Mouse (Mus musculus): Measurements from ENCODE around the gene Gm7694. TPM values are rescaled to one million over a fixed set of nuclear protein-coding genes. Genes with fewer than 3 reads are reported as not detected.

The Gm7694 gene
- total RNA-seq, 1 experiment: 0.18 TPM

DNA sequence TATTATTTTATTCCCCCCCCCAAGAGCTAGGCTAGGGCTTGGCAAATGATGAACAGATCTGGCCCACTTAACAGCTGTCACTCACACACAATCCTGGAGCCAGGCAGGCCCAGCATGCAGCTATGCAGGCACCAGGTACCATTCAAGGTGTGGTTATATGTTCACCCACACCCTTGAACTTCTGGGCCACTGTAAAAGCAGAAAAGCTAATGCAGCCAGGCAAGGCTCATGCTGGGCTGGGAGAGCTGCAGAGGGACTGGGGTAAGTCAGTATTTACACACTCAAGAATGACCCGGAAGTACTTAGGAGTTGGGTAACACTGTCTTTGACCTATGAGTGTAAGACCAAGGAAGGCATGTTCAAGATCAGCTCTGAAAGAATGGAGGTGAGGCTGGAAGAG is 18.2 kb upstream of the Gm7694 start:
- in situ Hi-C loops (cut with MboI; ENCODE audit: low sequenced_read_pairs in 2 of 2, unreplicated experiment in 2 of 2): no loop called here
- no peak for TF ChIP-seq HCFC1 (IDR thresholded peaks at IDR 0.05; ENCODE audit: borderline replicate concordance, insufficient read depth, low read length)
- no peak for TF ChIP-seq CHD2 (IDR thresholded peaks at IDR 0.05; ENCODE audit: low read depth, low read length)
- no peak for TF ChIP-seq MAFK (IDR thresholded peaks at IDR 0.05; ENCODE audit: insufficient read depth, low read depth, low read length)
- TF ChIP-seq ZC3H11A (IDR thresholded peaks at IDR 0.05; ENCODE audit: borderline replicate concordance, low read depth, low read length): no peak
- no peak for TF ChIP-seq ZNF384 (IDR thresholded peaks at IDR 0.05; ENCODE audit: low read depth, low read length)
- H3K27ac ChIP-seq (ENCODE audit: insufficient read depth, low read depth, low read length, poor library complexity, severe bottlenecking): no peak overlapping the region
- H3K36me3 ChIP-seq (ENCODE audit: control insufficient read depth, insufficient read depth, low read length, poor library complexity, severe bottlenecking): no peaks in the 10 kb centered on the region
- DNase-seq (ENCODE audit: low read depth, low spot score): no peak
- no peaks in the 10 kb centered on the region for H3K4me1 ChIP-seq (ENCODE audit: control insufficient read depth in 2 of 2, insufficient read depth in 2 of 2, low read length in 2 of 2, poor library complexity in 1 of 2)
- H3K4me3 ChIP-seq (ENCODE audit: insufficient read depth in 1 of 2, low read depth in 1 of 2, low read length in 2 of 2, poor library complexity in 1 of 2, severe bottlenecking in 1 of 2): no peak overlapping the region
- no peak overlapping the region for H3K9ac ChIP-seq (ENCODE audit: insufficient read depth, low read depth, low read length, poor library complexity, severe bottlenecking)
- no peaks in the 10 kb centered on the region for H3K9me3 ChIP-seq (ENCODE audit: control insufficient read depth, insufficient read depth, low read depth, low read length)

DNA sequence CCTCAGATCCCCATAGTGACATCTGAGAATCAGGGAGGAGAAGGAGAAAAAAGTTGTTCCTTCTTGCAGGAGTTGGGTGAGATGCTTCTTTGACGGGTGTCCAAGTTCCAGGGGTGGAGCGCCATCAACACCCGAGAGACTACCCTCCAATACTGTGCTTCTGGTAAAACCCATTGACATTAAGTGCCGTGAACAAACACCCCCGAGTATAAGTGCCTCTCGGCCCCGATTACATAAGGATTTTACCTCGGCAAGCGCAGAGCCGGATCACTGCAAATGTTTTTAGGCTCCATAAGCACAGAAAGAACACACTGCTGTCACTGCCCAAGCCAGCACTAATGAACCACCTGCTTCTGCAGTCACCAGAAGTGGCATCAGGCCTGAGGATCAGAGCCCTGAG is 16.9 kb upstream of the Gm7694 start:
- no peaks in the 10 kb centered on the region for H3K36me3 ChIP-seq (ENCODE audit: control insufficient read depth, insufficient read depth, low read length, poor library complexity, severe bottlenecking)
- no peaks in the 10 kb centered on the region for H3K9me3 ChIP-seq (ENCODE audit: control insufficient read depth, insufficient read depth, low read depth, low read length)
- no peak overlapping the region for H3K9ac ChIP-seq (ENCODE audit: insufficient read depth, low read depth, low read length, poor library complexity, severe bottlenecking)
- DNase-seq (ENCODE audit: low read depth, low spot score): no peak
- in situ Hi-C loops (cut with MboI; ENCODE audit: low sequenced_read_pairs in 2 of 2, unreplicated experiment in 2 of 2): no loop called here
- no peak overlapping the region for H3K4me3 ChIP-seq (ENCODE audit: insufficient read depth in 1 of 2, low read depth in 1 of 2, low read length in 2 of 2, poor library complexity in 1 of 2, severe bottlenecking in 1 of 2)
- H3K27ac ChIP-seq (ENCODE audit: insufficient read depth, low read depth, low read length, poor library complexity, severe bottlenecking): no peak overlapping the region
- no peaks in the 10 kb centered on the region for H3K4me1 ChIP-seq (ENCODE audit: control insufficient read depth in 2 of 2, insufficient read depth in 2 of 2, low read length in 2 of 2, poor library complexity in 1 of 2)
- TF ChIP-seq ZNF384 (IDR thresholded peaks at IDR 0.05; ENCODE audit: low read depth, low read length) (no peak), HCFC1 (IDR thresholded peaks at IDR 0.05; ENCODE audit: borderline replicate concordance, insufficient read depth, low read length) (no peak), MAFK (IDR thresholded peaks at IDR 0.05; ENCODE audit: insufficient read depth, low read depth, low read length) (no peak), CHD2 (IDR thresholded peaks at IDR 0.05; ENCODE audit: low read depth, low read length) (no peak), ZC3H11A (IDR thresholded peaks at IDR 0.05; ENCODE audit: borderline replicate concordance, low read depth, low read length) (no peak)

DNA sequence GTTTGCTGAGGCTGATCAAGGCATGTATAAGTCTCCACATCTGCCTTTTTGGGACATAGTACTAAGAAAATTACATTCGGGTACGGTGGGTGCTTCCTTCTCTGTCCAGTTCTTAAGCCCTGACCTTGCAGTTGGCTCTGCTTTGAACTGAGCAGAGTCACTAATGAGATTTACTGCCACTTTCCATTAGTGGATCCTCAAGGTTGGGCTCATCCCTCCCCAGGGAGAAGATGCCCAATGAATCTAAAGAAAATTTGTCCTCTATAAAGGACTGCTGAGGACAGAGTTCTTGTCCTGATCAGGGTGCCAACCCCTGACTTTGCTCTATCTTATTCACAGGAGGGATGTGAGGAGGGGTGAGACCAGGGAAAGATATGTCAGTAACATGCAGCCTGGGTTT is 15.9 kb upstream of the Gm7694 start:
- no peak for TF ChIP-seq CHD2 (IDR thresholded peaks at IDR 0.05; ENCODE audit: low read depth, low read length)
- TF ChIP-seq ZNF384 (IDR thresholded peaks at IDR 0.05; ENCODE audit: low read depth, low read length): no peak
- no peak for TF ChIP-seq HCFC1 (IDR thresholded peaks at IDR 0.05; ENCODE audit: borderline replicate concordance, insufficient read depth, low read length)
- TF ChIP-seq MAFK (IDR thresholded peaks at IDR 0.05; ENCODE audit: insufficient read depth, low read depth, low read length): no peak
- TF ChIP-seq ZC3H11A (IDR thresholded peaks at IDR 0.05; ENCODE audit: borderline replicate concordance, low read depth, low read length): no peak
- H3K4me3 ChIP-seq (ENCODE audit: insufficient read depth in 1 of 2, low read depth in 1 of 2, low read length in 2 of 2, poor library complexity in 1 of 2, severe bottlenecking in 1 of 2): no peak overlapping the region
- no peak for DNase-seq (ENCODE audit: low read depth, low spot score)
- in situ Hi-C loops (cut with MboI; ENCODE audit: low sequenced_read_pairs in 2 of 2, unreplicated experiment in 2 of 2): no loop called here
- no peaks in the 10 kb centered on the region for H3K4me1 ChIP-seq (ENCODE audit: control insufficient read depth in 2 of 2, insufficient read depth in 2 of 2, low read length in 2 of 2, poor library complexity in 1 of 2)
- H3K36me3 ChIP-seq (ENCODE audit: control insufficient read depth, insufficient read depth, low read length, poor library complexity, severe bottlenecking): no peaks in the 10 kb centered on the region
- H3K27ac ChIP-seq (ENCODE audit: insufficient read depth, low read depth, low read length, poor library complexity, severe bottlenecking): no peak overlapping the region
- no peaks in the 10 kb centered on the region for H3K9me3 ChIP-seq (ENCODE audit: control insufficient read depth, insufficient read depth, low read depth, low read length)
- H3K9ac ChIP-seq (ENCODE audit: insufficient read depth, low read depth, low read length, poor library complexity, severe bottlenecking): no peak overlapping the region

DNA sequence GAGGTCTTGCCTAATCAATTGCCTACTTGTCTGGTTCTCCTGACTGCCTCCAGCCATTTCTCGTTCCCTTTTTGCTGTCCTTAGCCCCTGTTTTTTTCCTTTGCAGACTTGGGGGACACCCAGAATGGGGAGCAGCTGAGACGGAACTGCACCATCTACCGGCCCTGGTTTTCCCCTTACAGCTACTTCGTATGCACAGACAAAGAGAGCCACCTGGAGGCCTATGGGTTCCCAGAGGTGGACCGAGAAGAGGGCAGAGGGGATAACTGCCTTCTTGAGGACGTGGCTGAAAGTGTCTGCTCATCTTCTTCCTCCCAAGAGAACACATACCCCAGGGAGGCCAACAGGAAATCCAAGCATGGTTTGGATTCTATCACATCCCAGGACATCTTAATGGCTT is 5.3 kb upstream of the Gm7694 start:
- DNase-seq (ENCODE audit: low read depth, low spot score): no peak
- no peaks in the 10 kb centered on the region for H3K9me3 ChIP-seq (ENCODE audit: control insufficient read depth, insufficient read depth, low read depth, low read length)
- in situ Hi-C loops (cut with MboI; ENCODE audit: low sequenced_read_pairs in 2 of 2, unreplicated experiment in 2 of 2): no loop called here
- no peak overlapping the region for H3K9ac ChIP-seq (ENCODE audit: insufficient read depth, low read depth, low read length, poor library complexity, severe bottlenecking)
- TF ChIP-seq MAFK (IDR thresholded peaks at IDR 0.05; ENCODE audit: insufficient read depth, low read depth, low read length): no peak
- TF ChIP-seq HCFC1 (IDR thresholded peaks at IDR 0.05; ENCODE audit: borderline replicate concordance, insufficient read depth, low read length): no peak
- TF ChIP-seq CHD2 (IDR thresholded peaks at IDR 0.05; ENCODE audit: low read depth, low read length): no peak
- no peak for TF ChIP-seq ZC3H11A (IDR thresholded peaks at IDR 0.05; ENCODE audit: borderline replicate concordance, low read depth, low read length)
- no peak for TF ChIP-seq ZNF384 (IDR thresholded peaks at IDR 0.05; ENCODE audit: low read depth, low read length)
- no peaks in the 10 kb centered on the region for H3K4me1 ChIP-seq (ENCODE audit: control insufficient read depth in 2 of 2, insufficient read depth in 2 of 2, low read length in 2 of 2, poor library complexity in 1 of 2)
- no peak overlapping the region for H3K27ac ChIP-seq (ENCODE audit: insufficient read depth, low read depth, low read length, poor library complexity, severe bottlenecking)
- H3K36me3 ChIP-seq (ENCODE audit: control insufficient read depth, insufficient read depth, low read length, poor library complexity, severe bottlenecking): no peaks in the 10 kb centered on the region
- no peak overlapping the region for H3K4me3 ChIP-seq (ENCODE audit: insufficient read depth in 1 of 2, low read depth in 1 of 2, low read length in 2 of 2, poor library complexity in 1 of 2, severe bottlenecking in 1 of 2)

GRCm38 (mm10) chr1:170308503-170308902 is 2.4 kb upstream of the Gm7694 start, which contains the start of gene Spata46:
Gene Spata46, plus strand, starts transcription at chr1:170308803.
- Histone ChIP-seq H3K36me3 (ENCODE audit: control insufficient read depth, insufficient read depth, low read length, poor library complexity, severe bottlenecking) (no peaks in the 10 kb centered on the region), H3K27ac (ENCODE audit: insufficient read depth, low read depth, low read length, poor library complexity, severe bottlenecking) (no peak within 1 kb of the TSS), H3K9ac (ENCODE audit: insufficient read depth, low read depth, low read length, poor library complexity, severe bottlenecking) (no peak within 1 kb of the TSS), H3K4me3 (ENCODE audit: insufficient read depth in 1 of 2, low read depth in 1 of 2, low read length in 2 of 2, poor library complexity in 1 of 2, severe bottlenecking in 1 of 2) (no peak within 1 kb of the TSS), H3K4me1 (ENCODE audit: control insufficient read depth in 2 of 2, insufficient read depth in 2 of 2, low read length in 2 of 2, poor library complexity in 1 of 2) (no peaks in the 10 kb centered on the region), H3K9me3 (ENCODE audit: control insufficient read depth, insufficient read depth, low read depth, low read length) (no peaks in the 10 kb centered on the region)
- TF ChIP-seq MAFK (IDR thresholded peaks at IDR 0.05; ENCODE audit: insufficient read depth, low read depth, low read length) (no peak), CHD2 (IDR thresholded peaks at IDR 0.05; ENCODE audit: low read depth, low read length) (no peak), ZC3H11A (IDR thresholded peaks at IDR 0.05; ENCODE audit: borderline replicate concordance, low read depth, low read length) (no peak), HCFC1 (IDR thresholded peaks at IDR 0.05; ENCODE audit: borderline replicate concordance, insufficient read depth, low read length) (no peak), ZNF384 (IDR thresholded peaks at IDR 0.05; ENCODE audit: low read depth, low read length) (no peak)
- DNase-seq (ENCODE audit: low read depth, low spot score): no peak
- in situ Hi-C loops (cut with MboI; ENCODE audit: low sequenced_read_pairs in 2 of 2, unreplicated experiment in 2 of 2): no loop called here

Data from ES-E14 (cell line).